Mouse (Mus musculus) midbrain, embryonic 13.5 days (tissue): Measurements from ENCODE around the gene Chd6. TPM values are rescaled to one million over a fixed set of nuclear protein-coding genes. Genes with fewer than 3 reads are reported as not detected.

ENCODE experiments used
- ATAC-seq: fragments of 200-750 bp; cut with Nextera tagmentation; 2 replicates; pipeline ENCODE4 v1.8.0; 2017; ENCODE audit warnings: mild to moderate bottlenecking, moderate TSS enrichment, moderate library complexity
- H3K27ac ChIP-seq: fragments of 300-500 bp; sonication (generic); 2 replicates; pipeline ENCODE4 v1.5.1; 2015; ENCODE audit warnings: inconsistent platforms, mild to moderate bottlenecking, moderate library complexity
- H3K27me3 ChIP-seq: fragments of 300-500 bp; sonication (generic); 2 replicates; pipeline ENCODE4 v1.6.1; 2015; ENCODE audit warnings: mild to moderate bottlenecking, inconsistent platforms
- H3K36me3 ChIP-seq: fragments of 300-500 bp; sonication (generic); 2 replicates; pipeline ENCODE4 v1.6.1; 2015; ENCODE audit warnings: mild to moderate bottlenecking, inconsistent platforms
- H3K4me1 ChIP-seq: fragments of 300-500 bp; sonication (generic); replicated peaks from 2 replicates; pipeline ENCODE4 v1.6.1; 2015; ENCODE audit warnings: inconsistent platforms
- H3K4me2 ChIP-seq: fragments of 300-500 bp; sonication (generic); replicated peaks from 2 replicates; pipeline ENCODE4 v1.6.1; 2015; ENCODE audit warnings: moderate library complexity, mild to moderate bottlenecking, inconsistent platforms
- H3K4me3 ChIP-seq: fragments of 300-500 bp; sonication (generic); replicated peaks from 2 replicates; pipeline ENCODE4 v1.5.1; 2015; ENCODE audit warnings: mild to moderate bottlenecking, inconsistent platforms
- H3K9ac ChIP-seq: fragments of 300-500 bp; sonication (generic); replicated peaks from 2 replicates; pipeline ENCODE4 v1.6.1; 2015; ENCODE audit warnings: mild to moderate bottlenecking, inconsistent platforms
- H3K9me3 ChIP-seq: fragments of 300-500 bp; sonication (generic); 2 replicates; pipeline ENCODE4 v1.6.1; 2016; ENCODE audit warnings: mild to moderate bottlenecking, inconsistent platforms
- WGBS: fragments of 180-500 bp; shearing (Covaris S2); methylation state at CpG from one replicate; pipeline ENCODE4 v1.1.7; 2015; 5-methylcytosine and 5-hydroxymethylcytosine counted together
- polyA plus RNA-seq: library from polyadenylated mRNA; unstranded; fragments of >200 nt; fragmentation: Nextera tagmentation; extraction: Ambion mirVana; gene quantifications from 2 replicates; pipeline ENCODE4 v1.2.1, GENCODE M21; 2015

Gene Chd6
- polyA plus RNA-seq, 1 experiment from 2014 or later: 42.6 TPM

GRCm38 (mm10) chr2:160940930-160941709, 167.8 kb downstream of the Chd6 start:
- H3K4me1 ChIP-seq: no peaks in the 10 kb centered on the region
- H3K9me3 ChIP-seq: no peaks in the 10 kb centered on the region
- ATAC-seq: no peak
- no peak overlapping the region for H3K9ac ChIP-seq
- H3K27ac ChIP-seq: no peak overlapping the region
- H3K4me3 ChIP-seq: no peak overlapping the region
- no peaks in the 10 kb centered on the region for H3K27me3 ChIP-seq
- no peak overlapping the region for H3K4me2 ChIP-seq
- 75% methylated on average over 17 of the region's 17 CpGs for WGBS
- H3K36me3 ChIP-seq: peaks cover 14% of the 10 kb centered on the region

- H3K36me3 ChIP-seq: no peaks in the 10 kb centered on the region
- 86% methylated on average over 4 of the region's 4 CpGs for WGBS
Observed at GRCm38 (mm10) chr2:160934451-160934850, 174.4 kb downstream of the Chd6 start.

GRCm38 (mm10) chr2:160933890-160934289, 175.0 kb downstream of the Chd6 start:
- Histone ChIP-seq H3K9ac (no peak overlapping the region), H3K4me3 (no peak overlapping the region), H3K4me1 (no peaks in the 10 kb centered on the region), H3K4me2 (no peak overlapping the region), H3K27me3 (no peaks in the 10 kb centered on the region), H3K36me3 (no peaks in the 10 kb centered on the region), H3K9me3 (no peaks in the 10 kb centered on the region), H3K27ac (no peak overlapping the region)
- WGBS: 68% methylated on average over 5 of the region's 5 CpGs
- no peak for ATAC-seq

More at GRCm38 (mm10) chr2:160934451-160934850, 174.4 kb downstream of the Chd6 start:
- no peak for ATAC-seq
- no peak overlapping the region for H3K9ac ChIP-seq
- H3K4me2 ChIP-seq: no peak overlapping the region
- H3K27me3 ChIP-seq: no peaks in the 10 kb centered on the region
- H3K4me1 ChIP-seq: no peaks in the 10 kb centered on the region
- H3K4me3 ChIP-seq: no peak overlapping the region
- H3K9me3 ChIP-seq: no peaks in the 10 kb centered on the region
- no peak overlapping the region for H3K27ac ChIP-seq

- no peaks in the 10 kb centered on the region for H3K36me3 ChIP-seq
- ATAC-seq: no peak
Observed at GRCm38 (mm10) chr2:160932981-160933380, 175.9 kb downstream of the Chd6 start.

GRCm38 (mm10) chr2:160932325-160932724, 176.6 kb downstream of the Chd6 start:
- WGBS: 81% methylated on average over 8 of the region's 8 CpGs
- Histone ChIP-seq H3K4me2 (no peak overlapping the region), H3K4me3 (no peak overlapping the region)

More at GRCm38 (mm10) chr2:160932981-160933380, 175.9 kb downstream of the Chd6 start:
- H3K27me3 ChIP-seq: no peaks in the 10 kb centered on the region
- H3K4me1 ChIP-seq: no peaks in the 10 kb centered on the region
- WGBS: 73% methylated on average over 3 of the region's 3 CpGs
- H3K4me3 ChIP-seq: no peak overlapping the region
- H3K27ac ChIP-seq: no peak overlapping the region
- H3K9ac ChIP-seq: no peak overlapping the region
- no peak overlapping the region for H3K4me2 ChIP-seq
- no peaks in the 10 kb centered on the region for H3K9me3 ChIP-seq

GRCm38 (mm10) chr2:160931378-160931777, 177.5 kb downstream of the Chd6 start:
- H3K9ac ChIP-seq: no peak overlapping the region
- H3K36me3 ChIP-seq: no peaks in the 10 kb centered on the region
- H3K4me2 ChIP-seq: no peak overlapping the region
- H3K27me3 ChIP-seq: no peaks in the 10 kb centered on the region
- ATAC-seq: no peak
- no peaks in the 10 kb centered on the region for H3K9me3 ChIP-seq
- WGBS: 94% methylated on average over 5 of the region's 5 CpGs
- no peak overlapping the region for H3K4me3 ChIP-seq
- no peaks in the 10 kb centered on the region for H3K4me1 ChIP-seq
- H3K27ac ChIP-seq: no peak overlapping the region

More at GRCm38 (mm10) chr2:160932325-160932724, 176.6 kb downstream of the Chd6 start:
- no peak for ATAC-seq
- Histone ChIP-seq H3K9ac (no peak overlapping the region), H3K27me3 (no peaks in the 10 kb centered on the region), H3K9me3 (no peaks in the 10 kb centered on the region), H3K36me3 (no peaks in the 10 kb centered on the region), H3K27ac (no peak overlapping the region), H3K4me1 (no peaks in the 10 kb centered on the region)

GRCm38 (mm10) chr2:160925203-160925602, 183.7 kb downstream of the Chd6 start:
- ATAC-seq: no peak
- Histone ChIP-seq H3K9me3 (no peaks in the 10 kb centered on the region), H3K4me3 (no peak overlapping the region), H3K27ac (no peak overlapping the region), H3K36me3 (no peaks in the 10 kb centered on the region), H3K4me1 (no peaks in the 10 kb centered on the region), H3K9ac (no peak overlapping the region), H3K4me2 (no peak overlapping the region), H3K27me3 (no peaks in the 10 kb centered on the region)
- WGBS: 79% methylated on average over 9 of the region's 9 CpGs

- no peak overlapping the region for H3K9ac ChIP-seq
- 72% methylated on average over 7 of the region's 7 CpGs for WGBS
- no peak overlapping the region for H3K27ac ChIP-seq
- peaks cover 28% of the 10 kb centered on the region for H3K4me1 ChIP-seq
- no peak overlapping the region for H3K4me2 ChIP-seq
- H3K27me3 ChIP-seq: no peaks in the 10 kb centered on the region
- no peaks in the 10 kb centered on the region for H3K36me3 ChIP-seq
- ATAC-seq: no peak
- H3K4me3 ChIP-seq: no peak overlapping the region
- no peaks in the 10 kb centered on the region for H3K9me3 ChIP-seq
Observed at GRCm38 (mm10) chr2:160921285-160921684, 187.6 kb downstream of the Chd6 start.

- no peak overlapping the region for H3K27ac ChIP-seq
- H3K9ac ChIP-seq: no peak overlapping the region
- H3K36me3 ChIP-seq: no peaks in the 10 kb centered on the region
- 68% methylated on average over 2 of the region's 2 CpGs for WGBS
- H3K4me2 ChIP-seq: no peak overlapping the region
- H3K4me1 ChIP-seq: peaks cover 29% of the 10 kb centered on the region
- H3K27me3 ChIP-seq: peaks cover 13% of the 10 kb centered on the region
- H3K4me3 ChIP-seq: no peak overlapping the region
- ATAC-seq: peak; percentile 67; the same call in 1 of the 2 replicates
- H3K9me3 ChIP-seq: no peaks in the 10 kb centered on the region
Observed at GRCm38 (mm10) chr2:160918930-160919215, 190.0 kb downstream of the Chd6 start.

GRCm38 (mm10) chr2:160918154-160918929, 190.5 kb downstream of the Chd6 start:
- Histone ChIP-seq H3K27ac (0 out of 2 replicates have a peak overlapping the region, but pooled peaks have one; percentile 25), H3K4me1 (peaks cover 29% of the 10 kb centered on the region)
- WGBS: 37% methylated on average over 8 of the region's 8 CpGs

GRCm38 (mm10) chr2:160917313-160917712, 191.6 kb downstream of the Chd6 start:
- ATAC-seq: no peak
- 88% methylated on average over 3 of the region's 3 CpGs for WGBS
- Histone ChIP-seq H3K9me3 (no peaks in the 10 kb centered on the region), H3K4me3 (no peak overlapping the region), H3K4me1 (peaks cover 31% of the 10 kb centered on the region), H3K4me2 (no peak overlapping the region), H3K27me3 (peaks cover 27% of the 10 kb centered on the region), H3K27ac (no peak overlapping the region), H3K36me3 (no peaks in the 10 kb centered on the region), H3K9ac (no peak overlapping the region)

More at GRCm38 (mm10) chr2:160918154-160918929, 190.5 kb downstream of the Chd6 start:
- no peak overlapping the region for H3K4me2 ChIP-seq
- peak; percentile 60 for ATAC-seq
- H3K9me3 ChIP-seq: no peaks in the 10 kb centered on the region
- H3K27me3 ChIP-seq: peaks cover 16% of the 10 kb centered on the region
- H3K4me3 ChIP-seq: no peak overlapping the region
- no peak overlapping the region for H3K9ac ChIP-seq
- H3K36me3 ChIP-seq: no peaks in the 10 kb centered on the region

- H3K4me3 ChIP-seq: no peak overlapping the region
- no peak overlapping the region for H3K27ac ChIP-seq
- H3K9ac ChIP-seq: no peak overlapping the region
- peaks cover 33% of the 10 kb centered on the region for H3K27me3 ChIP-seq
- H3K36me3 ChIP-seq: no peaks in the 10 kb centered on the region
- H3K9me3 ChIP-seq: no peaks in the 10 kb centered on the region
- no peak overlapping the region for H3K4me2 ChIP-seq
- WGBS: 63% methylated on average over 8 of the region's 8 CpGs
- no peak for ATAC-seq
- peaks cover 37% of the 10 kb centered on the region for H3K4me1 ChIP-seq
Observed at GRCm38 (mm10) chr2:160916714-160917113, 192.2 kb downstream of the Chd6 start.
